Mouse (Mus musculus): ENCODE measurements around the gene Agap3.
A peak's percentile ranks its signal among the peaks of the same experiment; 100 is the strongest.

The Agap3 gene

DNA sequence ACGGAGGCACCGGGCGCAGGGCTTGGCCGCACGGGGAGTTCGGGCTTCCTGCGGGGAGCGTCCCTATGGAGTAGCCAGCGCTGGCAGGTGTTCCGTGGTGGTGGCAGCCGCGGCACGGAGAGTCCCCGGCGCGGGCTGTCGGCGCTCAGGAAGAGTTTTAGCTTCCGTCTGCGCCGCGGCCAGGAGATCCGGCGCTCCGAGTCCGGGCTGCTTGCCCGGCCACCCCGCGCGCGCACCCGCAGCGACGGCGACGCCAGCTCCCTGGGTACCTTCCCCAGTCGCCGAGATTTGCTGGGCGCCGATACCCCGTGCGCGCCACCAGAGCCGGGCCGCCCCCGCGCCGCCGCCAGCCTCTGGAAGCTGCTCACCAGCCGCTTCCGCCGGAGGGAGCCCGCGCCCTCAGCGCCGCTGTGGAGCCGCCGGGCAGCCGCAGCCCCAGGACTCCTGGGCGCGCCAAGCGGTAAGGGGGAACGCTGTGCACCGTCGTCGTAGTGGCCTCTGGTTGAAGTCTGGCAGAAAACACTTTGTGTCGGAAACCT, 22.8 kb downstream of the Agap3 start:
- DNase-seq (ENCODE audit: low spot score) = peak; percentile 21

DNA sequence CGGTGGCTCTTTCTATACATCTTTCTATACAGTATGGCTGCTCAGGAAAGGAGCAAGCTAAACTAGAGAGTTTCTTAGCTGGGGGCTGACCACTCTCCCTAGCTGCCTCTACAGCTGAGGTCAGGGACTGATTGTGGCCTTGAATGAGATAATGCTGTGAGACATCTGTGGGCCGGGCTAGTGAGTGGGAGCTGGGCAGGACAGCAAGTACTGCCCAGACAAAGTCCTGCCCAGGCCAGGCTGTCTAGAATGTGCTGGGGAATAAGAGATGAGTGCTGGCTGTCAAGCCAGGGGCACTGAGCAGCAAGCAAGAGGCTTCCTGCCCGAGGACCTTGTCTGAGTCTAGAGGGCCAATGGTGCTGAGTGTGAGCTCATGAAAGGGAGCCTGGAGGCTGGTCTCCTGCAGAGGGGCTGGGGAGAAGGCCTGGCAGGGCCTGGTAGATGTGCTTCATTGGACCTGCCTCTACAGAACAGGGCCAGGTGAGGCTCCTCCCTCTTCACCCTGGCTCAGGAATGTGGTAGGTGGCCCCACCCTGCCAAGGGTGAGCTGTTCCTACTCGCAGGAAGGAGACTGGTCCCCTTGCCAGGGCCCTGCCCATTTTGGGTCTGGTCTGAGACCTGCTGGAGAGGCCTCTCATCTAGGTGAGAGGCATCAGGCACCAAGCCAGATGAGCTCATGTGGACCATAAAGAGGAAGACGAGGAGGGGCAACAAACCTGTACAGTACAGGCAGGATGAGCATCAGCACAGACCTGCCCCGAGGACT, 23.7 kb downstream of the Agap3 start:
- DNase-seq (ENCODE audit: low spot score) = no peak

- DNase-seq (ENCODE audit: low spot score) = no peak
Measured at GRCm38 (mm10) chr5:24477909-24478308, 25.9 kb downstream of the Agap3 start.

DNA sequence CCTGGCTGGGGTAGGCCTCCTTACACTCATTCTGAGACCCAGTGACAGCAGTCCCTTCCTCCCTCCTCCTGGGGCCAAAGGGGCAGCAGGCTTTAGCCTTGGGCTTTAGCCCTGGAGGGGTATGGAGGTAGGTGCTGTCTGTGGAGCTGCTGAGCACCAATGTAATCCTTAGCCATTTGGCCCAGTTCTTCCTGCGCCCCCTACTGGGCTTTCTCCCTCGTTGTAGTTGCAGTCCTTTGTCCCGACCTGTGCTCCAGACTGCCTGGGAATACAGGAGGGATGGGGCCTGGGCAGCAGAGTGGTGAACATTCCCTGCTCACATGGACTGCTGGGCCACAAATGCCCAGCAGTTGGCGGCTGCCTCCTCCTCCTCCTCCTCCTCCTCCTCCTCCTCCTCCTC, 29.7 kb downstream of the Agap3 start:
- peak; percentile 27 for DNase-seq (ENCODE audit: low spot score)

DNA sequence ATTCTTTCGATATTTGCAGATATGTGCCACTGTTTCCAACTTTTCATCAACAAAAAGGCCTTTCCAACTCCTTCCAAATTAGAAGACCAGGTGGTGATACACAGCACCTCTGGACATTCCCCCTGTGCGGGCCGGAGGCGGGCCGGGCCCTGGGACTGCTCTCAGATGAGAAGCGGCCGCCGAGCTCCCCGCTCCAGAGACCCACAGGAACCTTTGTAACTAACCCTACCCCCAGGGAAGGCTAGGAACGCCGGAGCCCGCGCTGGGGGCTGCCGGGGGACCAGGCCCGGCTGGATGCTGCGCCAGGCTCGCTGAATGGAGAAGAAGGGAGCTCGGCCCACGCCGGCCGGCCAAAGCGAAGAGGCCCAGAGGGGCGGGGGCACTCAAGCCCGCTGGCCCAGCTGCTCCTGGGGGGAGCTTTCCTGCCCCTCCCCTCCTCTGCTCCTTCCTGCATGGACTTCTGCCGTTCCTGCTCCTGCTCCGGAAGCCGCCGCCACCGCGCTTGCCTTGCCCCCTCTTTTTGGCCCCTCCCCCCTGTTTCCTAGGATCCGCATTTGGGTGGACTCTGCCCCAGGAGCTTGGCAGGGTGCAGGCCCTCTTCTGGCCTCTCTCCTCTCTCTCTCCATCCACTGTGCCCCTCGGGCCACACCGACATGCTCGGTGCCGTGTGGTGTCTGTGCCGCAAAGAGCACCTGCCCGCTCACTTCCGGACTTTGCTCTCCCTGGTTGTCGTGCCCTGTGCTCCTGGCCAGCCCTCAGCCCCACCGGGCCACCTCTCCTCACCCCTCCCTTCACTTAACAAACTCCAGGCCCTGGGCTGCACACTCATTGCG, 30.5 kb downstream of the Agap3 start:
- no peak for DNase-seq (ENCODE audit: low spot score)

- no peak for DNase-seq (ENCODE audit: low spot score)
Measured at GRCm38 (mm10) chr5:24483326-24483725, 31.3 kb downstream of the Agap3 start.

- DNase-seq (ENCODE audit: low spot score) = no peak
Measured at GRCm38 (mm10) chr5:24484963-24485362, 33.0 kb downstream of the Agap3 start.

GRCm38 (mm10) chr5:24486097-24486496, 34.1 kb downstream of the Agap3 start:
- DNase-seq (ENCODE audit: low spot score) = peak; percentile 61

- DNase-seq (ENCODE audit: low spot score) = no peak
Measured at GRCm38 (mm10) chr5:24486738-24487137, 34.8 kb downstream of the Agap3 start.

- DNase-seq (ENCODE audit: low spot score) = no peak
Measured at GRCm38 (mm10) chr5:24490413-24490920, 38.5 kb downstream of the Agap3 start.

GRCm38 (mm10) chr5:24492546-24493285, 40.7 kb downstream of the Agap3 start:
- no peak for DNase-seq (ENCODE audit: low spot score)

GRCm38 (mm10) chr5:24495019-24495418, 43.0 kb downstream of the Agap3 start:
- DNase-seq (ENCODE audit: low spot score) = no peak

DNA sequence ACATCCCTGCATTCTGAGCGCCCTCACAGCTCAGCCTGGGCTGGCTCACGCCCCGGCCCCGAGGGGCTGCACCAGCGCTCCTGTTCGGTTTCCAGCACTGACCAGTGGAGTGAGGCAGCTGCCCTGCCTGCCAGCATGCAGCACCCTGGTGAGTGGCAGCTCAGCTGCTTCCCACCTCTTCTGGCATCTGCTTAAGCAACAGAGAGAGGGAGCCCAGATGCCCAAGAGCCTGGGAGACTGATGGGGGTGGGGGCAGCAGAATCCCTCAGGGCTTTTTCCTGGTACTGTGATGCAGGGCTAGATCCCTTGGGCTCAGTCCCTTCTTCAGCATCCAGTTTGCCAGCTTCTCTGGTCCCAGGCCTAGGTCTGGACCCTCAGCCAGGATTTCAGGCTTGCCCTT, 44.8 kb downstream of the Agap3 start:
- no peak for DNase-seq (ENCODE audit: low spot score)

DNA sequence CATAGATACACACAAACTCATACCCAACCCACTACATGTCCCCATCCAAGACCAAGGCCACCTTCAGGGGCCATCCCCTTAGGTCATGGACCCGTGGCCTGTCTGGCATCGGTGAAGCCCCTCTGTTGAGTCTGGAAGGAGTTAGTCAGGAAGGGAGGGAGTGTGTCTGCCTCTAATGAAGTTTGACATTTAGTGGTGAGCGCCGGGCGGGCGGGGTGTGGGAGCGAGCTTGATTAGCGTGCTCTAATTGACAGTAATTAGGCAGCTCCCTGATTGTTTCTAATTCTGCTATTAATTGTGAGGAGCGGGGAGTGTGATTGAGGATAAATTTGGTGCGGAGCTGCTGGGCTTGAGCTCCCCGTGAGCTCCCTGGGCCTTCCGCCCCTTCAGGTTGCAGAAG, 45.5 kb downstream of the Agap3 start:
- no peak for DNase-seq (ENCODE audit: low spot score)

GRCm38 (mm10) chr5:24499113-24499512, 47.1 kb downstream of the Agap3 start:
- no peak for DNase-seq (ENCODE audit: low spot score)

- DNase-seq (ENCODE audit: low spot score) = no peak
Measured at GRCm38 (mm10) chr5:24500851-24501250, 48.9 kb downstream of the Agap3 start.

DNA sequence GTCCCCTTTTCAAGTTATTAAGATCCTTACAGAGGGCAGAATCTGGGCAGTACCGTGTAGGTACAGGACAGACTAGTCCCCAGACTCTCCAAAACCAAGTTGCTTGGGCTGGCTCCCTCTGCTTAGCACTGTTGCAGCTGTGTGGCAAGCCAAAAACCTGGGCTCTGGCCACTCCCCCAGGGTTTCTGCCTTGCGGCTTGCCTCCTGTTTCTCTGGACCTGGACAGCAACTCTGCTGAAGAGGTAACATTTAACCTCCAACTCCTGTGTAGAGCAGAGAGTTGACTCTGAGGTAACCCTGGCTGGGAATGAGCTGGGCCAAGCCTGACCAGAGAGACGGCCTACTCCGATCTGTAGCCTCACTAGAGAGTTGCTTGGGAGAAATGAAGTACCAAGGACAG, 50.8 kb downstream of the Agap3 start:
- DNase-seq (ENCODE audit: low spot score) = no peak

DNA sequence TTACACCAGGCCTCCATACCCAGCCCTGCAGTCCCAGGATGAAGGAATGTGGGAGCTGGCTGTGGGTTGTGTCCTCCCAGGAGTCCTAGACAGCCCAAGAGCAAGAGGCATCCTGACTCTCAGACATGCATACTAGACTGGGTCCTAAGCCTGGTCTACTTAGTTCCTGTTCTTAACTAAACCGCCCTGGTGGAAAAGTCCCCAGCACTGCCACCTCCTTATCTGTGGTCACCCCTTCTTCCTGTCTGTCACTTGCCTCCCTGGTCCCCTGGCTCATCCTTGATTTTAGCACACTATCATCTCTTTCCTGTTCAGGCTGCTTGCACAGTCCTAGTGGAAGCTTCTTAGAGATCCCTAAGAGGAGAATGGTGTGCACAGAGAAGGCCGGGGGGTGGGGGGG, 53.5 kb downstream of the Agap3 start:
- DNase-seq (ENCODE audit: low spot score) = no peak

GRCm38 (mm10) chr5:24508406-24508805, 56.4 kb downstream of the Agap3 start:
- DNase-seq (ENCODE audit: low spot score) = no peak

GRCm38 (mm10) chr5:24510635-24511034, 58.7 kb downstream of the Agap3 start:
- DNase-seq (ENCODE audit: low spot score) = no peak

- DNase-seq (ENCODE audit: low spot score) = no peak
Measured at GRCm38 (mm10) chr5:24512271-24512670, 60.3 kb downstream of the Agap3 start.

DNA sequence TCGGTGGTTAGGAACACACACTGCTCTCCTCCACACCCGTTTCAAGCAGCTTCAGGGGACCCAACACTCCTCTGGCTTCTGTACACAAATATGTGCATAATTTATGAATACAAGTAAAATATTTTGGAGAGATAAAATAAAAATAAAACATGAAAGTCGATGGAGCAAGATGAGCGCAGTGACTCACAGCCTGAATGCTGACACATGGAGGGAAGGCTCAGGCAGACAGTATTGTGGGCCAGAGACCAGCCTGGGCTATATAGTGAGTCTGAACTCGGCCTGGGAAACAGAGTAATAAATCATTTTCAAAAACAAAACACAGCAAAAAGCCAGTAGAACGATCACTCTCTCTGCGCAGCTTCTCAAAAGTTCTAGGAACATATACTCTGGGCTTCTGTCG, 69.4 kb downstream of the Agap3 start:
- no peak for DNase-seq (ENCODE audit: low spot score)

All from ovary, postnatal 10 days (tissue).